Mouse (Mus musculus) ES-Bruce4 (cell line): ENCODE results near the gene Gm17268.

Experiments used
- CTCF ChIP-seq: IDR thresholded peaks from one replicate; pipeline ENCODE4 v1.8.1; 2011; ENCODE audit warnings: low read depth, low read length
- EP300 ChIP-seq: IDR thresholded peaks from 2 replicates; pipeline ENCODE4 v1.6.1; 2011; ENCODE audit warnings: low read depth, low read length; ENCODE audit not compliant: insufficient read depth
- POLR2A ChIP-seq: IDR thresholded peaks from one replicate; pipeline ENCODE4 v1.8.1; 2011; ENCODE audit warnings: low read length; ENCODE audit not compliant: insufficient read depth

- TF ChIP-seq POLR2A (no peak), CTCF (no peak), EP300 (no peak)
These were observed 834 bp upstream of the Gm17268 start for GRCm38 (mm10) chr11:82039132-82039660.
